Mouse (Mus musculus): Measurements from ENCODE around the gene Lmo7. TPM values are rescaled to one million over a fixed set of nuclear protein-coding genes. Genes with fewer than 3 reads are reported as not detected.

The Lmo7 gene
- polyA plus RNA-seq, 1 experiment from 2014 or later: 3.6 TPM

- ATAC-seq (ENCODE audit: low read depth): no peak
- Histone ChIP-seq H3K9me3 (replicated peaks; ENCODE audit: control insufficient read depth, low read length) (no peaks in the 10 kb centered on the region), H3K27me3 (ENCODE audit: control insufficient read depth, insufficient read depth, low read depth, low read length) (no peaks in the 10 kb centered on the region; the same call in 1 of the 2 replicates), H3K4me2 (ENCODE audit: low read depth, low read length) (no peak overlapping the region), H3K9ac (ENCODE audit: low read depth, low read length) (no peak overlapping the region), H3K27ac (ENCODE audit: low read length) (no peak overlapping the region), H3K36me3 (ENCODE audit: control insufficient read depth, insufficient read depth) (no peaks in the 10 kb centered on the region), H3K4me3 (ENCODE audit: low read depth, low read length) (no peak overlapping the region), H3K4me1 (ENCODE audit: control insufficient read depth, low read depth, low read length) (no peaks in the 10 kb centered on the region)
- WGBS (ENCODE audit: insufficient replicate concordance): 49% methylated on average over 4 of the region's 4 CpGs
These were observed 7.7 kb downstream of the Lmo7 start for GRCm38 (mm10) chr14:101737501-101737900.

DNA sequence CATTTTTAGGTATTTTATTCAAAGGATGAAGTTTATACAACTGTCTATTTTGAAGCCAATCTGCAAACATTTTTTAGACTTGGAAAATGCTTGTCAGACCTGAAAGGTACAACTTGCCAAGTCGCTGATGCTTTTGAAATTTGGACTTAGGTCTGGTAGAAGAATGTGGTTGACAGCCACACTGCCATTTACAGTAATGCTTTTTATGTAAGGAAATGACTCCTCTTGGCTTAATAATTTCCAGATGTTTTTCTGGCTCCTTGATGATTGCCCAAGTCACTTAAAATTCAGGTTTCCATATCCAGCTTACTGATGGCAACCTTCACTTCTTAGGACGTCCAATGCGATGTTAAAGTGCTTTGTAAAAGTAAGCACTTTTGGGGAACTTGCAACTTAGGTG lies 16.9 kb downstream of the Lmo7 start:
- H3K27me3 ChIP-seq (ENCODE audit: control insufficient read depth, insufficient read depth, low read depth, low read length): no peaks in the 10 kb centered on the region
- H3K9ac ChIP-seq (ENCODE audit: low read depth, low read length): no peak overlapping the region
- no peak for ATAC-seq (ENCODE audit: low read depth)
- no peaks in the 10 kb centered on the region for H3K36me3 ChIP-seq (ENCODE audit: control insufficient read depth, insufficient read depth)
- no peak overlapping the region for H3K27ac ChIP-seq (ENCODE audit: low read length)
- H3K4me2 ChIP-seq (ENCODE audit: low read depth, low read length): no peak overlapping the region
- no peaks in the 10 kb centered on the region for H3K4me1 ChIP-seq (ENCODE audit: control insufficient read depth, low read depth, low read length)
- 68% methylated on average over 3 of the region's 3 CpGs for WGBS (ENCODE audit: insufficient replicate concordance)
- H3K9me3 ChIP-seq (replicated peaks; ENCODE audit: control insufficient read depth, low read length): no peaks in the 10 kb centered on the region
- H3K4me3 ChIP-seq (ENCODE audit: low read depth, low read length): no peak overlapping the region

- H3K4me2 ChIP-seq (ENCODE audit: low read depth, low read length): no peak overlapping the region
- no peaks in the 10 kb centered on the region for H3K36me3 ChIP-seq (ENCODE audit: control insufficient read depth, insufficient read depth)
- H3K27me3 ChIP-seq (ENCODE audit: control insufficient read depth, insufficient read depth, low read depth, low read length): no peaks in the 10 kb centered on the region
- no peak overlapping the region for H3K9ac ChIP-seq (ENCODE audit: low read depth, low read length)
- WGBS (ENCODE audit: insufficient replicate concordance): 73% methylated on average over 11 of the region's 11 CpGs
- no peaks in the 10 kb centered on the region for H3K9me3 ChIP-seq (replicated peaks; ENCODE audit: control insufficient read depth, low read length)
- H3K27ac ChIP-seq (ENCODE audit: low read length): no peak overlapping the region
- no peak for ATAC-seq (ENCODE audit: low read depth)
- H3K4me1 ChIP-seq (ENCODE audit: control insufficient read depth, low read depth, low read length): no peaks in the 10 kb centered on the region
- H3K4me3 ChIP-seq (ENCODE audit: low read depth, low read length): no peak overlapping the region
These were observed 18.1 kb downstream of the Lmo7 start for GRCm38 (mm10) chr14:101747811-101748210.

GRCm38 (mm10) chr14:101748436-101748835 lies 18.7 kb downstream of the Lmo7 start:
- Histone ChIP-seq H3K36me3 (ENCODE audit: control insufficient read depth, insufficient read depth) (no peaks in the 10 kb centered on the region), H3K9ac (ENCODE audit: low read depth, low read length) (no peak overlapping the region), H3K4me2 (ENCODE audit: low read depth, low read length) (no peak overlapping the region), H3K9me3 (replicated peaks; ENCODE audit: control insufficient read depth, low read length) (no peaks in the 10 kb centered on the region), H3K4me1 (ENCODE audit: control insufficient read depth, low read depth, low read length) (no peaks in the 10 kb centered on the region), H3K4me3 (ENCODE audit: low read depth, low read length) (no peak overlapping the region), H3K27me3 (ENCODE audit: control insufficient read depth, insufficient read depth, low read depth, low read length) (no peaks in the 10 kb centered on the region), H3K27ac (ENCODE audit: low read length) (no peak overlapping the region)
- ATAC-seq (ENCODE audit: low read depth): no peak
- WGBS (ENCODE audit: insufficient replicate concordance): 70% methylated on average over 7 of the region's 7 CpGs

DNA sequence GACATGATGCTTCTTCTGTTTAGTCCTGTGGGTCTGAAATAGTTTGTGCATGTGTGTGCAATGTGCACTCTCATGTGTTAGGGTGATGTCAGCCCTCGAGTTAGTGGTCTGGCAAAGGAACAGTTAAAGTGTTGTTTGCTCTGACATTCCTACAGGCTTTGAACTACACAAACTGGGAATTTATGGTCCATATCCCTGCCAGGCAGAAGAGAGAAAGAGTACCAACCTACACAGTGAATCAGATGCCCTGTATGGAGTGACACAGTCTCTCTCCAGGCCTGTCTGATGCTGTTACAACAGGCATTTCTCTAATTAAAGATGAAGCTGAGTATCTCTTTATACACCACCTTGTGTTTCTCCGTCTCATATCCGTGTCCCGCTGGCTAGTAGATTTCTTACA lies 21.2 kb downstream of the Lmo7 start:
- no peak for ATAC-seq (ENCODE audit: low read depth)
- Histone ChIP-seq H3K36me3 (ENCODE audit: control insufficient read depth, insufficient read depth) (no peaks in the 10 kb centered on the region), H3K9me3 (replicated peaks; ENCODE audit: control insufficient read depth, low read length) (no peaks in the 10 kb centered on the region), H3K4me1 (ENCODE audit: control insufficient read depth, low read depth, low read length) (no peaks in the 10 kb centered on the region), H3K4me2 (ENCODE audit: low read depth, low read length) (no peak overlapping the region), H3K27ac (ENCODE audit: low read length) (no peak overlapping the region), H3K27me3 (ENCODE audit: control insufficient read depth, insufficient read depth, low read depth, low read length) (no peaks in the 10 kb centered on the region), H3K4me3 (ENCODE audit: low read depth, low read length) (no peak overlapping the region), H3K9ac (ENCODE audit: low read depth, low read length) (no peak overlapping the region)
- 67% methylated on average over 4 of the region's 4 CpGs for WGBS (ENCODE audit: insufficient replicate concordance)

- H3K27me3 ChIP-seq (ENCODE audit: control insufficient read depth, insufficient read depth, low read depth, low read length): no peaks in the 10 kb centered on the region
- no peaks in the 10 kb centered on the region for H3K36me3 ChIP-seq (ENCODE audit: control insufficient read depth, insufficient read depth)
- ATAC-seq (ENCODE audit: low read depth): no peak
- 39% methylated on average over 4 of the region's 4 CpGs for WGBS (ENCODE audit: insufficient replicate concordance)
- H3K4me3 ChIP-seq (ENCODE audit: low read depth, low read length): no peak overlapping the region
- H3K4me1 ChIP-seq (ENCODE audit: control insufficient read depth, low read depth, low read length): no peaks in the 10 kb centered on the region
- H3K4me2 ChIP-seq (ENCODE audit: low read depth, low read length): no peak overlapping the region
- H3K9ac ChIP-seq (ENCODE audit: low read depth, low read length): no peak overlapping the region
- no peak overlapping the region for H3K27ac ChIP-seq (ENCODE audit: low read length)
- H3K9me3 ChIP-seq (replicated peaks; ENCODE audit: control insufficient read depth, low read length): no peaks in the 10 kb centered on the region
These were observed 25.7 kb downstream of the Lmo7 start for GRCm38 (mm10) chr14:101755425-101755824.

DNA sequence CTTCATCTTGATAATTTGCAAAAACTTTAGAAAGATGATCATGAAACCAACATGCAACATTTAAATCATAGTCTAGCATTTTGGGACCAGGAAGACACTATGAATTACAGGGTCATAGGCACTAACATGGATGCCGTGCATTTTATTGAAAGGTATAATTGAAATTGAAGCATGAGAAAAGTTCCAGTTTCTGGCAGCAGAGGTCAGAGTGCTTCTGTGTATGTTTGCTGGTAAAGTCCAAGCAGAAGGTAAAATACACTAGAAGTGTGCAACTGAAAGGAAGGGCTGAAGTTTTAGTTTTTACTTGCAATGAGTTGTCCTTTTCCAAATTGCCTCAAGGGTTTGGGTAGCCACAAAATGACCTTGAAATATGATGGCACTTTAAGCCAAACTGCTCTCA lies 32.5 kb downstream of the Lmo7 start:
- Histone ChIP-seq H3K36me3 (ENCODE audit: control insufficient read depth, insufficient read depth) (no peaks in the 10 kb centered on the region), H3K27ac (ENCODE audit: low read length) (no peak overlapping the region), H3K9ac (ENCODE audit: low read depth, low read length) (no peak overlapping the region), H3K27me3 (ENCODE audit: control insufficient read depth, insufficient read depth, low read depth, low read length) (no peaks in the 10 kb centered on the region), H3K9me3 (replicated peaks; ENCODE audit: control insufficient read depth, low read length) (no peaks in the 10 kb centered on the region), H3K4me3 (ENCODE audit: low read depth, low read length) (no peak overlapping the region), H3K4me2 (ENCODE audit: low read depth, low read length) (no peak overlapping the region), H3K4me1 (ENCODE audit: control insufficient read depth, low read depth, low read length) (no peaks in the 10 kb centered on the region)
- 43% methylated on average over 1 of the region's 1 CpGs for WGBS (ENCODE audit: insufficient replicate concordance)
- ATAC-seq (ENCODE audit: low read depth): no peak

DNA sequence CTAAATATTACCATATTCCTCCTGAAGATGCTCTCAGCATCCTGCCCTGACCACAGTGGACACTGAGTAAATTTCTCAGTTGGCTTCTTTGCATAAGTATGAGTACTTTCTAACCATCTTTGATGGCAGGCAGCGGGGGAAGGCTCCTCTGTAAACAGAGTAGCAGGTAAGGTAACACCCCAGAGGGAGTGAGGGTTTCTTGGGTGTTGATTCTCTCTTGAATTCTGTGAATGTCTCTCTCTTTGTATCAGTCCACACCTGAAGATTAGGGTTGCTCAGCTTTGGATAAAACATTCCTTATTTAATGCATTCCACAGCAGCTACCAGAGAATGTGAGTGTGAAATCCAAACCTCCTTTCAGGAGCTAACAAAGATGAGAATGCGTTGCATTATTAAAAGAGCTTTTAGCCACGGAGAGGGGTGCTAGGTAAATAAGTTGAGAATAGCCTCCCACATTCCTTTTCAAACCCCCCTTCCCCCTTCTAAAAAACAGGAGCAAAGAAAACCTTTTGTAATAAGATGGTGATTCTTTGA lies 34.1 kb downstream of the Lmo7 start:
- no peaks in the 10 kb centered on the region for H3K9me3 ChIP-seq (replicated peaks; ENCODE audit: control insufficient read depth, low read length)
- H3K9ac ChIP-seq (ENCODE audit: low read depth, low read length): no peak overlapping the region
- no peak overlapping the region for H3K4me3 ChIP-seq (ENCODE audit: low read depth, low read length)
- no peak overlapping the region for H3K4me2 ChIP-seq (ENCODE audit: low read depth, low read length)
- no peak overlapping the region for H3K27ac ChIP-seq (ENCODE audit: low read length)
- no peaks in the 10 kb centered on the region for H3K27me3 ChIP-seq (ENCODE audit: control insufficient read depth, insufficient read depth, low read depth, low read length)
- H3K36me3 ChIP-seq (ENCODE audit: control insufficient read depth, insufficient read depth): no peaks in the 10 kb centered on the region
- no peak for ATAC-seq (ENCODE audit: low read depth)
- 23% methylated on average over 3 of the region's 3 CpGs for WGBS (ENCODE audit: insufficient replicate concordance)
- H3K4me1 ChIP-seq (ENCODE audit: control insufficient read depth, low read depth, low read length): no peaks in the 10 kb centered on the region

- WGBS (ENCODE audit: insufficient replicate concordance): 78% methylated on average over 5 of the region's 5 CpGs
- no peak overlapping the region for H3K4me2 ChIP-seq (ENCODE audit: low read depth, low read length)
- ATAC-seq (ENCODE audit: low read depth): no peak
These were observed 41.6 kb downstream of the Lmo7 start for GRCm38 (mm10) chr14:101771336-101771735.

More at GRCm38 (mm10) chr14:101771336-101771735, 41.6 kb downstream of the Lmo7 start:
- Histone ChIP-seq H3K9me3 (replicated peaks; ENCODE audit: control insufficient read depth, low read length) (no peaks in the 10 kb centered on the region), H3K27ac (ENCODE audit: low read length) (no peak overlapping the region), H3K36me3 (ENCODE audit: control insufficient read depth, insufficient read depth) (no peaks in the 10 kb centered on the region), H3K4me3 (ENCODE audit: low read depth, low read length) (no peak overlapping the region), H3K9ac (ENCODE audit: low read depth, low read length) (no peak overlapping the region), H3K4me1 (ENCODE audit: control insufficient read depth, low read depth, low read length) (no peaks in the 10 kb centered on the region), H3K27me3 (ENCODE audit: control insufficient read depth, insufficient read depth, low read depth, low read length) (no peaks in the 10 kb centered on the region)

Data from liver, embryonic 16.5 days (tissue).